Mouse (Mus musculus) spleen, postnatal 14 days (tissue): Measurements from ENCODE around the gene Ankrd37.

Experiments
- DNase-seq, 2 experiments: peaks; one replicate each; pipeline ENCODE4 v3.0.0; 2021 to 2022; ENCODE audit warnings: low spot score in 2 of 2

Gene Ankrd37

DNA sequence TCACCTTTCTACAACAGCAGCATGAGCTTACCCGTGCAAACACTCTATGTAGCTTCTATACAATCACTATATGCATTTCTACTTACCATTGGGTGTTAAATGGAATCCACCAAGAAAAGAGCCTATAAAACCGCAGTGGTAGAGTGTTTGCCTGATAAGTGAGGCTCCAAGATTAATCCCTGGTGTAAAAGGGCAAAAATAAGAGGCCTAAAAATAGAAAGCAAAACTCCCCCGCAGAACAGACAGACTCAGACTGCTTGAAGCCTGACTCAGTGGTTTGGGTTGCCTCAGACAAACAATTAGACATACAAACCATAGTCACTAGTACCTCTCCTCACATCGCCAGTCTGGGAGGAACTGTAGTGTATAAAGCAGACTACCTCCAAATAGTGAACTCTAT lies at the start of gene Ankrd37:
Gene Ankrd37 (minus strand): TSS at position 112 of the 400 bp plus-strand sequence.
- no peak for DNase-seq

DNA sequence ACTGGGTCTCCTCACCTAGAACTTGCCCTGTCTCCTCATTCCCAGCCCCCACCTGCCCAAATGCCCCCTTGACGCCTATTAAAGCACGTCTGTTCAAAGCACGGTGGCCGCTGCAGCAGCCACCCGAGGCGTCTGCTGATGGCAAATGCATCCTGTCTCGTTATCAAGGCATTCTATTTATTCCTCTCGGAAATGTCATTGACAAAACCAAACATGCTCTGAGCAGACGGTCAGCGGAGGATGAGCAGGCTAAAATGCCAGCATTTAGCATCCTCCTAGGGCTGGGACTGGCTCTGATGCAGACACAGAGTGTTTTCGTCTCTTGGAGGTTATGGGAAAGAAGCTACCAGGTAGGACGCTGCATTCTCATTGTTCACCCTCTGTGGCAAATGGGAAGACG lies 34.8 kb upstream of the Ankrd37 start:
- DNase-seq = no peak

DNA sequence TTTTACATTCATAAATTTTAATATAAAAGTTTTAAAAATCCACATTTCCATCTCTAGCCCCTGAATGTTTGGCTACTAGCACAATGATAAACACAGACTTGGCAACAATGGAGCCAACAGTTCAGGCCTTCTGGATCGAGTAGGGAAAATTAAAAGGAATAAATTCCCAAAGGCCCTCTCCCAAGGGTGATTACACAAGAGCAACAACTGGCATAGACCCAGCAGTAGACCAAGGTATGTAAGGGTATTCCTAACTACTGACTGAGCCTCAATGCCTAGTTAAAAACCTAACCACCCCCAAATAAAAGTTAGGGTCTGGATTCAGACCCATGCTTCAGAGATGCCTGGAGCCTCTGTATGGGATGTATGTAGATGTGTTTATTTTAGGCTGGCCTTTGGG lies 34.2 kb upstream of the Ankrd37 start:
- DNase-seq = no peak

DNA sequence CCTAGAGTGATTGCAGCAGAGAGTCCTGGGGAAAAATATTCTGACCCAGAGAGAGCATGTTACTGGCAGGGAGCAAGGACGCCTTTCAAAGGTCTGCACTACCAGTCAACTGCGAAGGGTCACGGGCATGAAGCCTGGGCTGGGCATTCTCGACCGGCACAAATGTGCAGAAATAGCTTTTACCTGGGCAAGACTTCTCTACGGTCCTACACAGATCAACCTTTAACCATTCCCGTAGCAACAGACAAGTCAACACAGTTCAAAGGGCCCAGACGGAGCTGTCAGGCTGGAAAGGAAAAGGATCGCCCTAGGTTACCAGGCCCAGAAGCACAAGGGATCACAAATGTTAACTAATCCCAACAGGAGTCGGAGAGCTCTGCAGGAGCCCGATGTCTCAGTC lies 30.7 kb upstream of the Ankrd37 start:
- no peak for DNase-seq

DNA sequence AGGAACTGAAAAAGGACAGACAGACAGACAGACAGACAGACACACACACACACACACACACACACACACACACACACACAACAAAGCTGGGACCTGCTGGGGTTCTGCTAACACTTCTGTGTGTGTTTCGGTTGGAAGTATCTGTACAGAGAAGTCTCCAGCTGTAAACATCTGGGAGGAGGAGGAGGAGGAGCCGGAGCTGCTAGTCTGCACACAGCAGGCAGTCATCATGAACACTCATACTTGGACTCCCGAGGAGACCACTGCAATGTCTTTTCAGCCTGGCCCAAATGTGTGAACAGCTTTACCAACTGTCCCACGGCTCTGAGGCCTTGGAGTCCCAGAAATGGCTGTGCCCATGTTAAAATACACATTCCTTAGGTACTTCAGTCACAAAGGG lies 18.9 kb upstream of the Ankrd37 start:
- no peak for DNase-seq

DNA sequence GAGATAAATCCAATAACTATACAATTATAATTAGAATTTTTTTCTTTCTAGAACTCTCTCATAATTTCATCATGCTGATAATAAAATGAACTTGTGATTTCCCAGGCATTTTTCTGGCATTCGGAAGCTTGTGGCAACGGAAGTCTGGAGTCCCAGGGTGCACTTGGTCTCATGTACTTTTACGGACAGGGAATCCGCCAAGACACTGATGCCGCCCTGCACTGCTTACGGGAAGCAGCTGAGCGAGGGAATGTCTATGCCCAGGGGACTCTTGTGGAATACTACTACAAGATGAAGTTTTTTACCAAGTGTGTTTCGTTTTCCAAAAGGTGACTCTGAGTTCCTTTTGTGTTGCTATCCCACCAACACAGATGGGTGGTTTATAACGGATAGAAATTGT lies 17.3 kb upstream of the Ankrd37 start:
- DNase-seq = no peak

DNA sequence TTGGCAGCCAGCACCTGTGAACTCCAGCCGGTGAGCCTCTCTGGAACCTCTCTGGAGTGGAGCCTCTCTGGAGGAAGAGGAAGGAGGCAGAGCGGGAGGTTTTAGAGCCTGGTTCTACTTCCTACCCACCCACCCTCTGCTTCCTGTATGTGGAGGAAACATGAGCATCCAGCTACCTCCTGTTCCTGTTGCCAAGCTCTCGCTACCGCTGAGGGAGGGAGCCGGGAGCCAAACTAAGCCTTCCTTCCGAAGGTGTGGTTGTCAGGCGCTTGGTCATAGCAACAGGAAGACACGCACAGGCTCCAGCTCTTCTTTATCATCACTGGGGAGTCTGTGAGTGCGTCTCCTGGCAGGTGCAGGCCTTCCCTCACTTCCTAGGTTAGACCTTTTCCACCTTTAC lies 16.7 kb upstream of the Ankrd37 start:
- DNase-seq = no peak

DNA sequence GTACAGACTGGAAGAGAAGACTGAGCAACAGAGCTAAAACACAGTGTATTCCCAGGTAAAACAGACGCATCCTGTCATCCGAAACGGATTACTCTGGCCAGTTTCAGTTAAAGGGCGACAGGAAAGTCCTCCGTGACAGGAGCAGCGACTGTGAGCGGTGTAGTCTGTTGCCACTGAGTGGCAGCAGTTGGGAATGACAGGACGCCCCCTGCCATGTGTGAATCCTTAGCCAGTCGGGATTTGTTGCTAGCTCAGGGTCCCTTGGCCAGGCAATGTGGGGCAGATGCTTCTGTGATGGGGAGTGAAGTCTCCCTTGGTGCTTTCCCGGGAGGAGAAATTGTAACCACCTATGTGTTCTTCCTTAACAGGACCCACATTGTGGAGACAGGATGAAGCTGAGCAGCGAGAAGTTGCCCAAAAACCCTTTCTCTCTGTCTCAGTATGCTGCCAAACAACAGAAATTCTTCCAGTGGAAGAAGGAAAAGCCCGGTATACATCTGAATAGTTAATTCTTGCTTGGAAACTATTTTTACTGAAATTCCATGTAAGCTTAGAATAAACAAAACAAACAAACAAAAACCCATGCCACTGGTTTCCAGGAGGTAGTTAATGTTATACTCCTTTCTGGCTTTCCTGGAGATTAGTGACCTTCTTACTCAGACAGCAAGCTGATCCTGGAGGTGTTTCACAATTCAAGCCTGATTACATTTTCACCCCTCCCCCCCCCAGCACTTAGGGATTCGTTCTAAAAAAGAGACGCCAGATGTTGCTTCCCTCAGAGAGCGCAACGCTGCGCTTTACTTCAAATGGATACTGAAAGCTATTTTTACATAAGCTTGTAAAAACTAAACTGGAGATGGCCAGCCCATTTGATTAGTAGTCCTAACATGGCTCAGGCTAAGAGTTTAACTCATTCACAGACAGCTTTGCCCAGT lies 5.5 kb upstream of the Ankrd37 start:
- DNase-seq = no peak

DNA sequence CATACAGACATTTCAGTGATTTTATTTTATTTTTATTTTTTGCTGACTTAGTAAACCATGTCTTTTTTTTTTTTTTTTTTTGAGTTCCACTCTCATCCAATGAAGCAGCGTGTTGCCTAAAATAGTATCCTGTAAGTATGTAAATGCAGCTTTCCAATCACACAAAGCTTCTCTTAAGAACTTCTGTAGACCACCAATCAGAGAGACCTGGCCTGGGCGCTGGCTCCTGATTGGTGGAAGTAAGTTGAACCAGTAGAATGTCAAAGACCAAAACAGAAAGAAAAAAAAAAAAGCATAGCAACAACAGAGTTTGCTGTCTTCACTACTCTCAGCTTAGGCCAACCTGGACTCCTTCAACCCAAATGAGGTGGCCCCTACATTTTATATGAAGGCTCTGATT lies 4.8 kb upstream of the Ankrd37 start:
- DNase-seq = no peak

DNA sequence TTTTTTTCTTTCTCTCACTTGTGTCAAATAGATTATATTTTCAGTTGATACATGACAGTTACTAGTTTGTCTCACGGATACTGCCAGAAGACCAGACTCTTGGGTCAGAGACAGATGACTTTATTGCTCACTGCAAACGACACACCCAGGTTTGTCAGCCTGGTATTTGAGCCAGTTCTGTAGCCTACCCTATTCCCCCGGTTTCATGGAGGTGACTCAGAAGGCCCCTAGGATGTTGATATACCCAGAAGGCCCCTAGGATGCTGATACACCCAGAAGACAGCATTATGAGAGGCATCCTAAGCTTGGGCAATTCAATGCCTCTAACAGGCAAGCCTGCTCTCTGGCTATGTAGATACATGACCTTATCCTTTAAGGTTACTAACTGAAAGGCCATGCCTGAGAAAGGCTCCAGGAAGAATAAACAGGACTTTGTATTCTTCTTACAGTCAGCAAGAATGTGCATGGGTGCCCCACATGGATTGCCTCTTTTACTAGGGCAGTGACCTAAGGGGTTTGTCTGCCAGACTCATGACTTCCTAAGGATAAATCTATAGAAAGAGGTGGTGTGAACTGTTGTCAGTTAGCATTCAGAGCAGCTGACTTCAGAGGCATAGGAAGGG lies 1.7 kb upstream of the Ankrd37 start:
- no peak for DNase-seq

DNA sequence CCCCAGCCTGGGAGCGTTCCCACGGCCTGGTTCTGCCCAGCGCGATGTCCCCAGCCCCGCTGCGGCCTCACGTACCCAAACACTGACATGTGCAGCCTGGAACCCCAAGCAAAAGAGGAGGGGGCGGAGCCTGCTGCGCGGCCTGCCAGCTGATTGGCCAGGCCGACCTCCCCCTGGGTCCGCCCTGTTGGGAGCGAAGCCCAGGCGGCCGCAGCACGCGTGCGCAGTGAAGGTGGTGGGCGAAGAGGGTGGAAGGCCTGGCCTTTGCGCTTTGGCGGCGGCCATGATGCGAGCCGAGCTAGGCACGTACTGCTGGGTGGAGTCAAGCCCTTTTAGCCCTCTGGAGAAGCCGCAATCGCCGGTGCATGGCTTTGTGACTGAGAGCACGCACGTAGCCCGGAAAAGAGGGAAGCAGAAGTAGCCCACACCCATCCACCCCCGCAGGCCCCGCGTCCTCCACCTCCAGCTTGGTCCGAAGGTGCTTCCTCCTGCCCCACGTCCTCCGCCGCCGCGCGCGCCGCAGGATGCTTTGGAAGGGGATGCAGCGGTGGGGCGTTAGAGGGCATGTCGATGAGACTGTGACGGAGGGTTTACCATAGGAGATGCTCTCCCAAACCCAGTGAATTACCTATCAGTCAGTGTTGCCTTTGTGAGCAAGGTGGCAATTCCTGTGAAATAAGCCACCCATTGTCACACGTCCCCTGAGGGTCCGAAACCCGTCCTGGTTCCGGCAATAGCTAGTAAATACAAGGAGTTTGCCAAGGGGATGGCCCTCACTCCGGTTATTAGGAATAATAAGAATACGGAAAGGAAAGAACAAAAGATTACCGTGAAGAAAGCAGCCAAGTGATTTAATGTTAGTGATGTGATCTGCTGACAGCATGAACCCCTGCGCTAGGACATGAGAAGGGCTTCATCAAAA lies 5.5 kb downstream of the Ankrd37 start:
- DNase-seq = peak; percentile 96

DNA sequence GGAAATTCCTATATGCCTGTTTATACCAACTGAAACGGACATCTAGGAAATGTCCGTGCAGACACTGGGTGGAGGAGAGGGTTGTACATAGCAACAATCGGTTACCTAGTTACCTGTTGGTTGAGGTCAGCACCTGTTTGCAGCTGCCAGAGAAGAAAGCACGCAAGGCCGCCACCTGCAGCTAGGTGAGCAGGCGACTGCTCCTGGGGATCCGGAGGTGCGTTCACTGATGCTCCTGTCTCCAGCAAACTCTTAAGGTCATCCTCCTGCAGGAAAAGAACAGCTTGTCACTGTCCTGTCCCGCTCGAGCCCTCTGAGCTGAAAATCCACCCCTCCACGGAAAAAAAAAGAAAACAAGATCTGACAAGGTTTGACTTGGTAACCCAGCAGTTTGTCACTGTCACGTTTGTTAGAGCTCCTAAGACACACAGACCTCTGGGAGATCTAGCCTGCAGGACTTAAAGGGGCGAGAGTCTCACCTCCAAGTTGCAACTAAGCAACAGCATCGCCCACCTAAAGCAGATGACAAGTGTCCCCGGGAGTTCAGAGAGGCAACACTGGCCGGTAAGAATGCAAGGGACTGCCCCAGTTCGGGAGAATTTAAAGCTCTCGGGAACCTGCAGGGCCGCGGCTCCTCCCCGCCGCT lies 6.2 kb downstream of the Ankrd37 start, which contains the start of gene Lrp2bp:
Gene Lrp2bp (plus strand): TSS at position 166 of the 646 bp plus-strand sequence.
- no peak for DNase-seq

DNA sequence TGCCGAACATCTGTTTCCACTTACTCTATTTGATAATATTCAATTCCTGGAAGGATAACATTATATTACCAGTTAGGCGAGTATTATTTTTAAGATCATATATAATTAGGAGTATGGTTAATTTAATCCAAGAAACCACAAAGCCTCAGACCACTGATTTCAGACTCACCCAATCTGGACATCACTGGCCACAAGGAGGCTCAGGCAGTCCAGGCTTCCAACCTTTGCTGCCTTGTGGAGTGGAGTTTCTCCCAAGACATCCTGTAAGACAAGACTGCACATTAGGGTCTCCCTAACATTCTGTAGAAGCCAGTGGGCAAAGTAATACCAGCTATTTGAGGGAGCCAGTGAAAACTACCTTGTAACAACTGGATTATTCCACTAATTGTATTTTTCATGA lies 7.3 kb downstream of the Ankrd37 start:
- DNase-seq = no peak

DNA sequence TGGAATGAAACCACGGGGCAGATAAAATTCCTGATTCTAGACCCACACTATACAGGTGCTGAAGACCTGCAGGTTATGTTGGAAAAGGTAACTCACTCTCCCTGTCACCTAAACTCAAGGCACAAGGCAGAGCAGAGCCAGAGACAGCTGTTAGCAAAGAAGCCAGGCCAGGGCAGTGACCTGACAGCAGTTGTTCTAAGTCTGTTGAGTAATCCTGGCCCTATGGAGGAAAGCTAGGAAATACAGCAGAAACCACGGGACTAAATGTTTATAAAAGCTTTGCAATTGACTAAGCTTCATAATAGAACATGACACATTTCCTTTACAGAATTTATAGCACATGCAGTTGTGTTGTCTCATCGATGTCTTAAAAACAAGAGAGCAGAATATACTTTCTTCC lies 9.9 kb downstream of the Ankrd37 start:
- no peak for DNase-seq

DNA sequence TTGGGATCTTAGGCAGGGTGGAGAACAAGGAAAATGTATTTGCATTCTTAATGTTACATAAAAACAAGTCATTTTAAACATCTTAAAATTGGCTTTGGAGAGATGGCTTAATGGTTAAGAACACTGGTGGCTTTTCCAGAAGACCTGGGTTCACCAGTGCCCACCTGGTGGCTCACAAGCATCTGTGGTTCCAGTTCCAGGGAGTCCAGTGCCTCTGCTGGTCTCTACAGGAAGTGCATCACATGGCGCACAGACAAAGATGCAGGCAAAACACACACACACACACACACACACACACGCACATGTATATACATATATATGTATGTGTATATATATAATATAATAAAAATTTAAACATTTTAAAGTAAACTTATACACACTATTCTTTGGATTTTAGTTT lies 11.4 kb downstream of the Ankrd37 start:
- no peak for DNase-seq

DNA sequence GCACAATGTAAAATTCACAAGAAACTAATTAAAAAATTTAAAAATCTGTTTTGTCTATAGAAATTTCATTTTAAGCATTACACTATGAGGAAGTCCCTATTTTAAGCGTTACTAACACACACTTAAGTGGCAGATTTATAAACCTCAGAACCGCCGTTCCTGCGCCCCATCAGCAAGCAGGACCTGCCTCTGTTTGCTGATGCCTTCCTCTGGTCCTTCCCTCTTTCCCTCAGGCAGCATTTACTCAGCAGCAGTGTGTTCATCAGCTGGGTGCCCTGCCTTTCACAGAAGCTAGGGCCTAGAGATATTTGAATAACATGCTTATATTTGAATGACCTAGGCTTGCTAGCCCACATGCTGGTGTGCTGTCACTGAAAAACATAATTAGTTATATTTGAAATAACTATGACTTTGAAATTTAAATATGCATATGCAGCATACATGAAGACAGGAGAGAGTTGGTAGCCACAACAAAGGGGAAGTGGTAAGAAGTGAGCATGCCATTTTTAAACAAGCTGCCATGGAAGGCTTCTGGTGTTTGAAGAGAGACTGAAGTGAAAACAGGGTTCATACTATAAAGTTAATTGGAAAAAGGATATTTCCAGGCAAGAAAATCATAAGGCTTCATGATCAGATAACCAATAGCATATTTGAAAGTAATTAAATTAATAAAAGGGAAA lies 14.7 kb downstream of the Ankrd37 start:
- DNase-seq = no peak

DNA sequence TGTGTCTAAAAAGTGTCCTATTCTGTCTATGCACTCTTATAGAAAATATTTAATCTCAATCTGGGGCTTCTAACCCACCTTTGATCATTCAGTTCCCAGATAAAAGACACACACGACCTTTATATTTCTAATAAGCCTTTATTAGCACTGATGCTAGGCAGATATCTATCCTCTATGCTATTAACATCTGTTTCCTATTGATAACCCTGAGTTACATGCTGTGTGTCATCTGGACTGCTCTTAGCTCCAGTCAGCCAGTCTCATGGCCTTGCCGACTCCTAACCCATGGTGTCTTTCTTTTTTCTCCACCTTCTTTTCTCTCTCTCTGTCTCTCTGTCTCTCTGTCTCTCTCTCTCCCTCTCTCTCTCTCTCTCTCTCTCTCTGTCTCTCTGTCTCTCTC lies 17.3 kb downstream of the Ankrd37 start:
- DNase-seq = no peak

DNA sequence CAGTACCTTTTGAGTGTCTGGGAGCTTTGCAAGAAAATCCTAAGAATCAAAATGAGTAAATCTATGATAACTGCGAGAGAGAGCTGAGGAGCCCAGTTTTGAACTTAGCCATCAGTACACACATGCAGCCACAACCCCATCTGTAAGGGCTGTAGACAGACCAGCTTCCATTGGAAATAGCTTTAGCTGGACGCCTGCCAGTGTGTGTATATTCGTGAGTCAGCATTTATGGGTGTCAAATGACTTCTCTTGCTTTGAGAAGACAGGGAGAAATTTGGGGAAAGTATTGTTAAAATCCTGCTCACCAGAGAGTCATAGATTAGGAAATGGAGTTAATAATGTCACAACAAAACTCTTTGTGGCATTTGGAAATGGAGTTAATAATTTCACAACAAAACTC lies 18.8 kb downstream of the Ankrd37 start:
- DNase-seq = no peak

DNA sequence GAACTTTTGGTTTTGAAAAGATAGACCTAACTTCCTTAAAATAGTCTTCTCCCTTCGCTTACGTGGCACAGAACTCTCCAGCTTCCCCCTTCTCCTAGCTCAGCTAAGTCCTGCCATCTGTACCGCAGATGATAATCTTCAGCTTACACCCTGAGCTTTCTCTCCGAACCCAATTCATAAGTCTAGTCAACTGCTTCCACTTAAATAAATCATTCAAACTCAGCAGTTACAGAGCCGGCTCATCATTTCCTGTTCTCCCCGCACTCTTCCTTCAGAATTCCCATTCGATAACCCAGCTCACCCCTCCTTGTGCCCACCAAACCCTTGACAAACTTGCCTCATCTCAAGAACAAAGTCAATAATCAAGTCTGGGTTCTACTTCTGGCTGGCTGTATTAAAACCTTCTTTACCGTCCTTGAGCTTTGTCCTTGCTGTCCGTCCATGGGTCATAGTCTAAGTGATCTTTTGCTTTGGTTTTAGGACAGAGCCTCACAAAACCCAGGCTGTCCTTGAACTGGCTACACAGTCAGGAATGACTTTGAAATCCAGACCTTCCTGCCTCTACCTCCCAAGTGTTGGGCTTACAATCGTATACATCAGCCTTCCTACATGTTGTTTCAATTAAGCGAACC lies 29.6 kb downstream of the Ankrd37 start:
- DNase-seq = no peak

DNA sequence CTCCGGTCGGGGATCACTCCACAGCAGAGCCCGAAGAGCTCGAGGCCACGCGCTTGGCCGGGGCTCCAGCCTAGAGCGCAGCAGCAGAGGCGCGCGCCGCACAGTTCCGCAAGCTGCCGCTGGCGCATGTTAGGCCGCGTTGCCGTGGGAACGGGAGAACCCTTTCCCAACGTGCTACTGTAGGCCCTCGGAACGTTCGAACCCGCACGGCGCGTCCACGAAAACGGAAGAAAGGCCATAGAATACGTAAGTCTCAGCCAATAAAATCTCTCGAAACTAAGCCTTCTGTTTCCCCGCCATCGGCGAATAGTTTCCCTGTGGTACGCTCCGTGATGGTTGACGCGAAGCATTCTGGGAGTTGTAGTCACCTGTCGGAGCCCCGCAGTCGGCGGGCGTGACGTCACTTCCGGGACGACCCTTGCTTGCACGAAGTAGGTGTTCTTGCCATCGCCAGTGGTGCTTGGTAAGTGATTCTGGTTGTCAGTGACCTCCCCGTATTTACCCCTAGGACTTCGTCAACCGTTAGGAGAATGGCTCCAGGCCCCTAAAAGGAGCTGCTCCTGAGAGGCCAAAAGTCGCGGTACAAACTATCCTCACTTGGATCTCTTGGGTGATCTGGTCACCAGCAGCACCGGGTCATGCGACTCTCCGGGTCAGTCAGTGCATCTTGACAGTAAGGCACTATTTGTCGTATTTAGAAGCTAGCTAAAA lies 30.2 kb downstream of the Ankrd37 start, which contains the start of the genes 1700029J07Rik and Ufsp2:
Gene 1700029J07Rik (minus strand): TSS at position 127 of the 711 bp plus-strand sequence.
Gene Ufsp2 (plus strand): TSS at position 403 of the 711 bp plus-strand sequence.
- DNase-seq = peak; percentile 88 to 96
